Mouse (Mus musculus): ENCODE data around the gene D930048N14Rik. TPM values are rescaled to one million over a fixed set of nuclear protein-coding genes. Genes with fewer than 3 reads are reported as not detected.

D930048N14Rik gene
- total and polyA plus RNA-seq, 2 experiments from 2014 or later: 0.08 to 0.78 TPM

- Histone ChIP-seq H3K4me2 (ENCODE audit: low read depth, low read length) (no peak overlapping the region), H3K36me3 (replicated peaks; ENCODE audit: control insufficient read depth, insufficient read depth, low read length) (peaks cover 24% of the 10 kb centered on the region), H3K9ac (replicated peaks; ENCODE audit: low read depth, low read length) (no peak overlapping the region; the same call in 1 of the 2 replicates), H3K9me3 (replicated peaks; ENCODE audit: control insufficient read depth, low read length) (no peaks in the 10 kb centered on the region), H3K4me3 (ENCODE audit: low read depth, low read length) (no peak overlapping the region), H3K27me3 (ENCODE audit: control insufficient read depth, insufficient read depth, low read length) (no peaks in the 10 kb centered on the region), H3K27ac (ENCODE audit: low read depth) (no peak overlapping the region), H3K4me1 (ENCODE audit: control insufficient read depth, insufficient read depth) (peaks cover 15% of the 10 kb centered on the region)
- TF ChIP-seq CTCF (IDR thresholded peaks at IDR 0.05; ENCODE audit: low read depth): no peak
- no peak for TF ChIP-seq EP300 (IDR thresholded peaks at IDR 0.05; ENCODE audit: low read depth)
- ATAC-seq (ENCODE audit: insufficient read depth, low read depth) (no peak), DNase-seq (ENCODE audit: low spot score) (no peak)
- 80% methylated on average over 7 of the region's 7 CpGs for WGBS
These were observed 10.0 kb upstream of the D930048N14Rik start for GRCm38 (mm10) chr11:51640748-51641147.

- peaks cover 24% of the 10 kb centered on the region for H3K36me3 ChIP-seq (replicated peaks; ENCODE audit: control insufficient read depth, insufficient read depth, low read length)
- no peak for ATAC-seq (ENCODE audit: insufficient read depth, low read depth)
- H3K9ac ChIP-seq (replicated peaks; ENCODE audit: low read depth, low read length): no peak overlapping the region
- DNase-seq (ENCODE audit: low spot score): no peak
- peak overlapping the region; percentile 62; the same call in 1 of the 2 replicates for H3K27ac ChIP-seq (ENCODE audit: low read depth)
- no peak for TF ChIP-seq CTCF (IDR thresholded peaks at IDR 0.05; ENCODE audit: low read depth)
- no peak for TF ChIP-seq EP300 (IDR thresholded peaks at IDR 0.05; ENCODE audit: low read depth)
- H3K4me1 ChIP-seq (ENCODE audit: control insufficient read depth, insufficient read depth): peaks cover 12% of the 10 kb centered on the region; the same call in 1 of the 2 replicates
- no peaks in the 10 kb centered on the region for H3K9me3 ChIP-seq (replicated peaks; ENCODE audit: control insufficient read depth, low read length)
- H3K4me2 ChIP-seq (ENCODE audit: low read depth, low read length): peak overlapping the region; percentile 26; the same call in 1 of the 2 replicates
- peak overlapping the region; percentile 3; the same call in 1 of the 2 replicates for H3K4me3 ChIP-seq (ENCODE audit: low read depth, low read length)
- WGBS: 46% methylated on average over 9 of the region's 9 CpGs
- H3K27me3 ChIP-seq (ENCODE audit: control insufficient read depth, insufficient read depth, low read length): no peaks in the 10 kb centered on the region
These were observed 7.6 kb upstream of the D930048N14Rik start for GRCm38 (mm10) chr11:51643202-51643601.

GRCm38 (mm10) chr11:51643761-51644160 is 7.0 kb upstream of the D930048N14Rik start:
- peak overlapping the region; percentile 62; the same call in 1 of the 2 replicates for H3K27ac ChIP-seq (ENCODE audit: low read depth)
- no peaks in the 10 kb centered on the region for H3K9me3 ChIP-seq (replicated peaks; ENCODE audit: control insufficient read depth, low read length)
- DNase-seq (ENCODE audit: low spot score): no peak
- peak overlapping the region; percentile 3; the same call in 1 of the 2 replicates for H3K4me3 ChIP-seq (ENCODE audit: low read depth, low read length)
- no peaks in the 10 kb centered on the region for H3K27me3 ChIP-seq (ENCODE audit: control insufficient read depth, insufficient read depth, low read length)
- TF ChIP-seq CTCF (IDR thresholded peaks at IDR 0.05; ENCODE audit: low read depth) (no peak), EP300 (IDR thresholded peaks at IDR 0.05; ENCODE audit: low read depth) (no peak)
- H3K36me3 ChIP-seq (replicated peaks; ENCODE audit: control insufficient read depth, insufficient read depth, low read length): peaks cover 24% of the 10 kb centered on the region
- no peak for ATAC-seq (ENCODE audit: insufficient read depth, low read depth)
- peaks cover 15% of the 10 kb centered on the region; the same call in 1 of the 2 replicates for H3K4me1 ChIP-seq (ENCODE audit: control insufficient read depth, insufficient read depth)
- no peak overlapping the region for H3K9ac ChIP-seq (replicated peaks; ENCODE audit: low read depth, low read length)
- H3K4me2 ChIP-seq (ENCODE audit: low read depth, low read length): peak overlapping the region; percentile 26; the same call in 1 of the 2 replicates
- 54% methylated on average over 15 of the region's 15 CpGs for WGBS

- TF ChIP-seq EP300 (IDR thresholded peaks at IDR 0.05; ENCODE audit: low read depth) (no peak), CTCF (IDR thresholded peaks at IDR 0.05; ENCODE audit: low read depth) (no peak)
- Histone ChIP-seq H3K36me3 (replicated peaks; ENCODE audit: control insufficient read depth, insufficient read depth, low read length) (peaks cover 24% of the 10 kb centered on the region), H3K27ac (ENCODE audit: low read depth) (peak overlapping the region; percentile 90; the same call in 1 of the 2 replicates), H3K4me3 (ENCODE audit: low read depth, low read length) (peak overlapping the region; percentile 3; the same call in 1 of the 2 replicates), H3K4me1 (ENCODE audit: control insufficient read depth, insufficient read depth) (peaks cover 20% of the 10 kb centered on the region), H3K27me3 (ENCODE audit: control insufficient read depth, insufficient read depth, low read length) (no peaks in the 10 kb centered on the region), H3K9ac (replicated peaks; ENCODE audit: low read depth, low read length) (no peak overlapping the region), H3K9me3 (replicated peaks; ENCODE audit: control insufficient read depth, low read length) (no peaks in the 10 kb centered on the region), H3K4me2 (ENCODE audit: low read depth, low read length) (peak overlapping the region; percentile 26; the same call in 1 of the 2 replicates)
- 81% methylated on average over 16 of the region's 16 CpGs for WGBS
- DNase-seq (ENCODE audit: low spot score) (no peak), ATAC-seq (ENCODE audit: insufficient read depth, low read depth) (no peak)
These were observed 6.5 kb upstream of the D930048N14Rik start for GRCm38 (mm10) chr11:51644217-51644616.

- H3K27me3 ChIP-seq (ENCODE audit: control insufficient read depth, insufficient read depth, low read length): no peaks in the 10 kb centered on the region
- DNase-seq (ENCODE audit: low spot score): no peak
- no peaks in the 10 kb centered on the region for H3K9me3 ChIP-seq (replicated peaks; ENCODE audit: control insufficient read depth, low read length)
- no peak for TF ChIP-seq EP300 (IDR thresholded peaks at IDR 0.05; ENCODE audit: low read depth)
- no peak for TF ChIP-seq CTCF (IDR thresholded peaks at IDR 0.05; ENCODE audit: low read depth)
- peaks cover 27% of the 10 kb centered on the region for H3K4me1 ChIP-seq (ENCODE audit: control insufficient read depth, insufficient read depth)
- peaks cover 24% of the 10 kb centered on the region for H3K36me3 ChIP-seq (replicated peaks; ENCODE audit: control insufficient read depth, insufficient read depth, low read length)
- H3K4me3 ChIP-seq (ENCODE audit: low read depth, low read length): no peak overlapping the region
- H3K4me2 ChIP-seq (ENCODE audit: low read depth, low read length): no peak overlapping the region
- H3K27ac ChIP-seq (ENCODE audit: low read depth): peak overlapping the region; percentile 90
- ATAC-seq (ENCODE audit: insufficient read depth, low read depth): no peak
- WGBS: 53% methylated on average over 13 of the region's 13 CpGs
- H3K9ac ChIP-seq (replicated peaks; ENCODE audit: low read depth, low read length): 0 out of 2 replicates have a peak overlapping the region, but pooled peaks have one; percentile 8
These were observed 5.5 kb upstream of the D930048N14Rik start for GRCm38 (mm10) chr11:51645293-51645692.

GRCm38 (mm10) chr11:51646245-51646644 is 4.5 kb upstream of the D930048N14Rik start:
- TF ChIP-seq EP300 (IDR thresholded peaks at IDR 0.05; ENCODE audit: low read depth) (no peak), CTCF (IDR thresholded peaks at IDR 0.05; ENCODE audit: low read depth) (no peak)
- Histone ChIP-seq H3K9ac (replicated peaks; ENCODE audit: low read depth, low read length) (peak overlapping the region; percentile 8; the same call in 1 of the 2 replicates), H3K4me2 (ENCODE audit: low read depth, low read length) (peak overlapping the region; percentile 88), H3K27ac (ENCODE audit: low read depth) (peak overlapping the region; percentile 90), H3K27me3 (ENCODE audit: control insufficient read depth, insufficient read depth, low read length) (no peaks in the 10 kb centered on the region), H3K9me3 (replicated peaks; ENCODE audit: control insufficient read depth, low read length) (no peaks in the 10 kb centered on the region), H3K4me3 (ENCODE audit: low read depth, low read length) (no peak overlapping the region), H3K4me1 (ENCODE audit: control insufficient read depth, insufficient read depth) (peaks cover 28% of the 10 kb centered on the region), H3K36me3 (replicated peaks; ENCODE audit: control insufficient read depth, insufficient read depth, low read length) (peaks cover 24% of the 10 kb centered on the region)
- no peak for DNase-seq (ENCODE audit: low spot score)
- 75% methylated on average over 7 of the region's 7 CpGs for WGBS
- no peak for ATAC-seq (ENCODE audit: insufficient read depth, low read depth)

All from heart, postnatal 0 days (tissue).